In genomic region chr15:99498781-99499180, GRCm38 (mm10) we compare ENCODE assay signal across 11 mouse cellular contexts. TPM values are rescaled to one million over a fixed set of nuclear protein-coding genes. Genes with fewer than 3 reads are reported as not detected.
DNase-seq lines count a peak whose midpoint lies in the region; ATAC-seq lines count a peak whose summit lies in the region.
"Had no signal": no experiment of that assay in that cellular context is flagged by ENCODE, and none has a peak within 500 bp of the region (broad histone marks: within the 10 kb centered on the region; RNA-seq: fewer than 3 reads in every experiment).

No protein-coding gene starts in this region.

- H3K36me3 ChIP-seq in kidney, embryonic 16.5 days (ENCODE audit: insufficient read depth, low read length), result no peaks in the 10 kb centered on the region
- no peaks in the 10 kb centered on the region for H3K36me3 ChIP-seq in stomach, embryonic 16.5 days (ENCODE audit: control insufficient read depth, insufficient read depth, low read length)
- H3K36me3 ChIP-seq: embryonic facial prominence, embryonic 15.5 days; hindbrain, embryonic 15.5 days had no signal

- H3K9me3 ChIP-seq in kidney, embryonic 16.5 days (ENCODE audit: low read length), result no peaks in the 10 kb centered on the region
- H3K9me3 ChIP-seq in stomach, embryonic 16.5 days (replicated peaks; ENCODE audit: control insufficient read depth, low read length), result no peaks in the 10 kb centered on the region
- H3K9me3 ChIP-seq: embryonic facial prominence, embryonic 15.5 days; hindbrain, embryonic 15.5 days had no signal

- 0 out of 2 replicates have a peak overlapping the region, but pooled peaks have one; percentile 12 for H3K9ac ChIP-seq in kidney, embryonic 16.5 days (replicated peaks; ENCODE audit: low read length)
- H3K9ac ChIP-seq in stomach, embryonic 16.5 days (ENCODE audit: low read length), result no peak overlapping the region
- H3K9ac ChIP-seq: embryonic facial prominence, embryonic 15.5 days; hindbrain, embryonic 15.5 days had no signal

- peak; percentile 65 for DNase-seq in urinary bladder, postnatal 14 days (ENCODE audit: low spot score)
- DNase-seq in urinary bladder, postnatal 4 days (ENCODE audit: low spot score in 2 of 2), result no peak
- DNase-seq in heart, adult 8-10 months (ENCODE audit: low spot score), result peak; percentile 13
- no peak for DNase-seq in left cerebral cortex, adult 9 months (ENCODE audit: low spot score in 2 of 2)
- DNase-seq in gastrocnemius, postnatal 25 days, result no peak
- DNase-seq: thymus, adult 2 months had no signal

- peaks cover 4% of the 10 kb centered on the region; the same call in 1 of the 2 replicates for H3K27me3 ChIP-seq in kidney, embryonic 16.5 days (ENCODE audit: insufficient read depth, low read length)
- H3K27me3 ChIP-seq in stomach, embryonic 16.5 days (ENCODE audit: control insufficient read depth, insufficient read depth, low read length), result no peaks in the 10 kb centered on the region
- H3K27me3 ChIP-seq: hindbrain, embryonic 15.5 days had no signal

- H3K4me3 ChIP-seq in kidney, embryonic 16.5 days (ENCODE audit: low read length), result no peak overlapping the region
- H3K4me3 ChIP-seq in stomach, embryonic 16.5 days (replicated peaks; ENCODE audit: low read length), result no peak overlapping the region
- H3K4me3 ChIP-seq: embryonic facial prominence, embryonic 15.5 days; hindbrain, embryonic 15.5 days had no signal

- peaks cover 64% of the 10 kb centered on the region for H3K4me1 ChIP-seq in kidney, embryonic 16.5 days (ENCODE audit: insufficient read depth, low read length)
- H3K4me1 ChIP-seq in stomach, embryonic 16.5 days (ENCODE audit: control insufficient read depth, insufficient read depth, low read length), result peaks cover 21% of the 10 kb centered on the region

- peak overlapping the region; percentile 81 for H3K27ac ChIP-seq in kidney, embryonic 16.5 days (ENCODE audit: low read length)
- H3K27ac ChIP-seq in stomach, embryonic 16.5 days (ENCODE audit: low read length), result no peak overlapping the region; the same call in 1 of the 2 replicates
- H3K27ac ChIP-seq: embryonic facial prominence, embryonic 15.5 days; hindbrain, embryonic 15.5 days had no signal

- H3K4me2 ChIP-seq in kidney, embryonic 16.5 days (replicated peaks; ENCODE audit: low read depth, low read length), result no peak overlapping the region
- H3K4me2 ChIP-seq in stomach, embryonic 16.5 days (ENCODE audit: low read depth, low read length), result no peak overlapping the region
- H3K4me2 ChIP-seq: embryonic facial prominence, embryonic 15.5 days; hindbrain, embryonic 15.5 days had no signal

- ATAC-seq in kidney, embryonic 16.5 days (ENCODE audit: low FRiP score, low TSS enrichment), result peak; percentile 75
- ATAC-seq in stomach, embryonic 16.5 days (ENCODE audit: insufficient read depth, low FRiP score), result peak; percentile 61
- ATAC-seq in inflammation-experienced regulatory T-cells, adult 6 months, result no peak

- WGBS in kidney, embryonic 16.5 days, result 61% methylated on average over 4 of the region's 4 CpGs
- 50% methylated on average over 4 of the region's 4 CpGs for WGBS in stomach, embryonic 16.5 days

RNA-seq across cellular contexts. Expression of gene Bcdin3d, which starts 24.3 kb away (rescaled TPM):
- total RNA-seq in heart, adult 8-10 months (2022), result 1 to 10 TPM; 3.0 to 3.4 (median 3.3) TPM
- polyA plus RNA-seq in kidney, embryonic 16.5 days (2015; fragmentation: Nextera tagmentation; extraction: Ambion mirVana), result 16.8 and 18.2 TPM in 2 replicates
- 11.6 and 12.9 TPM in 2 replicates for polyA plus RNA-seq in stomach, embryonic 16.5 days (2015; fragmentation: Nextera tagmentation; extraction: Ambion mirVana)
- polyA plus RNA-seq in inflammation-experienced regulatory T-cells, adult 6 months (2017; shearing (Covaris generic)), result 10 to 100 TPM; 16.9 to 30.8 (median 30.6) TPM
- total RNA-seq in gastrocnemius, postnatal 25 days (2021), result 1 to 10 TPM; 3.0 to 4.1 TPM

RNA-seq across cellular contexts. Expression of gene Faim2, which starts 29.2 kb away (rescaled TPM):
- total RNA-seq in heart, adult 8-10 months (2022), result under 1 TPM in 3 of 4 experiments, not detected in 1; 0.13 to 0.25 (median 0.14) TPM
- 0.32 and 0.50 TPM in 2 replicates for polyA plus RNA-seq in kidney, embryonic 16.5 days (2015; fragmentation: Nextera tagmentation; extraction: Ambion mirVana)
- 0.57 and 0.74 TPM in 2 replicates for polyA plus RNA-seq in stomach, embryonic 16.5 days (2015; fragmentation: Nextera tagmentation; extraction: Ambion mirVana)
- under 1 TPM in 2 of 3 experiments, not detected in 1; 0.03 to 0.15 TPM for polyA plus RNA-seq in inflammation-experienced regulatory T-cells, adult 6 months (2017; shearing (Covaris generic))
- total RNA-seq in gastrocnemius, postnatal 25 days (2021), result under 1 TPM; 0.13 to 0.20 TPM

RNA-seq across cellular contexts. Expression of gene Nckap5l, which starts 41.2 kb away (rescaled TPM):
- 1 to 10 TPM; 3.2 to 5.2 (median 4.4) TPM for total RNA-seq in heart, adult 8-10 months (2022)
- 9.3 and 10.9 TPM in 2 replicates for polyA plus RNA-seq in kidney, embryonic 16.5 days (2015; fragmentation: Nextera tagmentation; extraction: Ambion mirVana)
- polyA plus RNA-seq in stomach, embryonic 16.5 days (2015; fragmentation: Nextera tagmentation; extraction: Ambion mirVana), result 3.7 and 4.6 TPM in 2 replicates
- polyA plus RNA-seq in inflammation-experienced regulatory T-cells, adult 6 months (2017; shearing (Covaris generic)), result 1 to 10 TPM in 1 of 3 experiments, under 1 TPM in 2; 0.10 to 1.9 (median 0.78) TPM
- 1 to 10 TPM; 3.1 to 4.8 TPM for total RNA-seq in gastrocnemius, postnatal 25 days (2021)

Comparison
In these comparisons a context has a peak if more than half of its experiments do, and no peak if none do; other contexts are left out.
1. DNase-seq: peak in urinary bladder, postnatal 14 days (single experiment) and heart, adult 8-10 months (single experiment); none in urinary bladder, postnatal 4 days (0 of 2), left cerebral cortex, adult 9 months (0 of 2) and gastrocnemius, postnatal 25 days (single experiment).